Mouse (Mus musculus): ENCODE measurements around the gene Ano2. TPM values are rescaled to one million over a fixed set of nuclear protein-coding genes. Genes with fewer than 3 reads are reported as not detected.

Gene Ano2
- polyA plus RNA-seq, 1 experiment = not detected

DNA sequence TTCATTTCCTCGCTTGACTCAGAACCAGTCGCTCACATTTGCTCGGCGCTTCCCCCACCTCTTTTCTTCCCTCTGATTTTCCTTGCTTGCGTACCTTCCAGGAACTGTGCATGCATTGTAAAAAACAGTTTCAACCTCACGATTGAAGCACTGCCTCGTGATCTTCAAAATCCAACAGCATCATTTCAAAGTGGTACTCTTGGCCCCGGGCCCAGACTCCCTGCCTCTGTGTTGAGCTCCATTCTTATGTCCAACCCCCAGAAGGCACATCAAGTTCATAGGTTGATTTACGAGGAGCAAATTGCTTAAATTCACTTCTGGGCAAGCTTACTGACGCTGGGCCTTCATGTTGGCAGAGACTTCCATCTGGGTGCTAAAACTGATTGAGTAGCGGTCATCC lies 9.6 kb upstream of the Ano2 start:
- Histone ChIP-seq H3K9me3 (replicated peaks; ENCODE audit: control insufficient read depth, insufficient read depth, low read length, poor library complexity, severe bottlenecking) (no peaks in the 10 kb centered on the region), H3K4me1 (ENCODE audit: control insufficient read depth, insufficient read depth, low read length) (no peaks in the 10 kb centered on the region), H3K4me3 (ENCODE audit: low read depth, low read length) (no peak overlapping the region), H3K36me3 (ENCODE audit: control insufficient read depth, insufficient read depth, low read length, poor library complexity, severe bottlenecking) (no peaks in the 10 kb centered on the region), H3K27ac (ENCODE audit: insufficient read depth, low read length) (no peak overlapping the region), H3K27me3 (ENCODE audit: control insufficient read depth, insufficient read depth, low read length, poor library complexity, severe bottlenecking) (no peaks in the 10 kb centered on the region), H3K9ac (ENCODE audit: low read depth, poor library complexity, severe bottlenecking) (no peak overlapping the region)
- TF ChIP-seq POLR2A (IDR thresholded peaks at IDR 0.05; ENCODE audit: insufficient read depth, low read length) (no peak), EP300 (IDR thresholded peaks at IDR 0.05; ENCODE audit: insufficient read depth, low read depth, low read length) (no peak), CTCF (IDR thresholded peaks at IDR 0.05; ENCODE audit: low read depth, low read length) (no peak)

DNA sequence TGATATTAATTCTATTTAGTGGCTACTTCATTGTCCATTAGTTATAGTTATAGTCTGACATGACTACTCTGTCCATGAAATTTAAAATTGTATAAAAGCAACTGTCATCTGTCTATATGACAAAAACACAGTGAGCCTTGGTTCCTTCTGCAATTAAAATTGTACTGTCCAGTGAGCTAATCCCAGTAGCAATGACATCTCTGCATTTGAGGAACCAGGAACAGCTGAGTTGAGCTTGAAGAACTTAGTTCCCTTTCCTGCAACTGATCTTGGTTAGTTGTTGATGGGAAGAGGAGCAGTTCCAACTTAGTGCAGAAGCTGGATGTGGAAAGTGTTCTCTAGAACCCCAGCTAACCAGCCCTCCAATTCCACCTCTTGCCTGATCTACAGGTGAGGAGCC lies 4.8 kb upstream of the Ano2 start:
- Histone ChIP-seq H3K36me3 (ENCODE audit: control insufficient read depth, insufficient read depth, low read length, poor library complexity, severe bottlenecking) (no peaks in the 10 kb centered on the region), H3K9me3 (replicated peaks; ENCODE audit: control insufficient read depth, insufficient read depth, low read length, poor library complexity, severe bottlenecking) (no peaks in the 10 kb centered on the region), H3K27ac (ENCODE audit: insufficient read depth, low read length) (no peak overlapping the region), H3K9ac (ENCODE audit: low read depth, poor library complexity, severe bottlenecking) (no peak overlapping the region), H3K4me1 (ENCODE audit: control insufficient read depth, insufficient read depth, low read length) (no peaks in the 10 kb centered on the region), H3K27me3 (ENCODE audit: control insufficient read depth, insufficient read depth, low read length, poor library complexity, severe bottlenecking) (no peaks in the 10 kb centered on the region), H3K4me3 (ENCODE audit: low read depth, low read length) (no peak overlapping the region)
- TF ChIP-seq CTCF (IDR thresholded peaks at IDR 0.05; ENCODE audit: low read depth, low read length) (no peak), EP300 (IDR thresholded peaks at IDR 0.05; ENCODE audit: insufficient read depth, low read depth, low read length) (no peak), POLR2A (IDR thresholded peaks at IDR 0.05; ENCODE audit: insufficient read depth, low read length) (no peak)

DNA sequence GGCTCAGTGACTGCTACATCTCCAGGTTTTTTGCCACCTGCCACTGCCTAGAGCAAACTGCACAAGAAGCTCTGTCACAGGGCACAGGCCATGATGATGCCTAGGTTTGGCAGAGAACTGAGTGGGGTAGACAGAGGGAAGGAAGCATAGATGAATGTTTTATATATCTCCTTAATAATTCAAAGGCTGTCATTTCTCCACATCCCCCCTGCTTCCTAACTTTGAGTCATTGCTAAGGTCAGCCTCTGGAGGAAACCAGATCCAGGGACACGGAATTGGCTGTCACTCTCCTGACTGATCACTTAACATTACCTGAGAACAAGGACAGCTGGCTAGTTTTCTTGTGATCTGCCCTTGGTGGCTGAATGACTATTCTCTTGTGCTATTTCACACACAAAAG lies 2.2 kb upstream of the Ano2 start:
- H3K27ac ChIP-seq (ENCODE audit: insufficient read depth, low read length) = no peak overlapping the region
- no peaks in the 10 kb centered on the region for H3K9me3 ChIP-seq (replicated peaks; ENCODE audit: control insufficient read depth, insufficient read depth, low read length, poor library complexity, severe bottlenecking)
- H3K4me3 ChIP-seq (ENCODE audit: low read depth, low read length) = no peak overlapping the region
- H3K27me3 ChIP-seq (ENCODE audit: control insufficient read depth, insufficient read depth, low read length, poor library complexity, severe bottlenecking) = no peaks in the 10 kb centered on the region
- H3K4me1 ChIP-seq (ENCODE audit: control insufficient read depth, insufficient read depth, low read length) = no peaks in the 10 kb centered on the region
- TF ChIP-seq POLR2A (IDR thresholded peaks at IDR 0.05; ENCODE audit: insufficient read depth, low read length) = no peak
- no peak for TF ChIP-seq EP300 (IDR thresholded peaks at IDR 0.05; ENCODE audit: insufficient read depth, low read depth, low read length)
- TF ChIP-seq CTCF (IDR thresholded peaks at IDR 0.05; ENCODE audit: low read depth, low read length) = no peak
- H3K36me3 ChIP-seq (ENCODE audit: control insufficient read depth, insufficient read depth, low read length, poor library complexity, severe bottlenecking) = no peaks in the 10 kb centered on the region
- H3K9ac ChIP-seq (ENCODE audit: low read depth, poor library complexity, severe bottlenecking) = no peak overlapping the region

DNA sequence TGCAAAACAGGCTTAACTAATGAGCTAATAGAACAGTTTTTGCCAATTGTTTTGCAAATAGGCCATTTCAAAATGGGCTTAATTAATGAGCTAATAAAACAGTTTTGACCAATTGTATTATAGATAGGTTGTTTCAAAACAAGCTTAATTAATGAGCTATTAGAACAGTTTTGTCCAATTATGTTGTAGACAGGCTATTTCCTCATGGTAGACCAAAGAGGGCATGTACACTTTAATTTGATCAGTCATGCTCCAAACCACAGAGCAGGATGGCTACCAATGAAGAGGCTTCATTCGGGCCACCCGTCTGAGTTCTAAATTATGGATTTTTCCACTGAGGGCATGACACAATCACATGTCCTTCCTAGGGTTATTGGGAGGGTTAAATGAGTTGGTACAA lies 10.9 kb downstream of the Ano2 start:
- H3K9me3 ChIP-seq (replicated peaks; ENCODE audit: control insufficient read depth, insufficient read depth, low read length, poor library complexity, severe bottlenecking) = no peaks in the 10 kb centered on the region
- H3K36me3 ChIP-seq (ENCODE audit: control insufficient read depth, insufficient read depth, low read length, poor library complexity, severe bottlenecking) = no peaks in the 10 kb centered on the region
- TF ChIP-seq EP300 (IDR thresholded peaks at IDR 0.05; ENCODE audit: insufficient read depth, low read depth, low read length) (no peak), POLR2A (IDR thresholded peaks at IDR 0.05; ENCODE audit: insufficient read depth, low read length) (no peak), CTCF (IDR thresholded peaks at IDR 0.05; ENCODE audit: low read depth, low read length) (no peak)
- no peak overlapping the region for H3K4me3 ChIP-seq (ENCODE audit: low read depth, low read length)
- H3K4me1 ChIP-seq (ENCODE audit: control insufficient read depth, insufficient read depth, low read length) = no peaks in the 10 kb centered on the region
- no peak overlapping the region for H3K27ac ChIP-seq (ENCODE audit: insufficient read depth, low read length)
- no peaks in the 10 kb centered on the region; the same call in 1 of the 2 replicates for H3K27me3 ChIP-seq (ENCODE audit: control insufficient read depth, insufficient read depth, low read length, poor library complexity, severe bottlenecking)
- no peak overlapping the region for H3K9ac ChIP-seq (ENCODE audit: low read depth, poor library complexity, severe bottlenecking)

DNA sequence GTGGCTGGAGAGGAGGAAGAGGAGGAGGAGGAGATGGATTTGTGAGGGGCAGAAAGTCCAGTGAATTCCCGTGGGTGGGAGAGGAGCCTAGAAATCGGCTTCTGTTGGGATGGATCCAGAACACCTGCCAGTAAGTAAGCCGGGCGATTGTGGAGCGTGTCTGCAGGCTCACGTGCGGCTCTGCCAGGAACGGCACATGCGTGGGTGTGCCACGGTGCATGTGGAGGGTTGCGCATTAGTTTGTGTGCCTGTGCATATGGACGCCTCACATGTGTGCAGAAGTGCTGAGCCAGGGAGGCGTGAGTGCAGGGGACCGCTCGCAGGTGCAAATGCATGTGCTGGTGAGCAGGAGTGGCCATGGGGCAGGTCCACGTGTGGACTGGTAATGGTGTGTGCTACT lies 21.0 kb downstream of the Ano2 start:
- Histone ChIP-seq H3K4me1 (ENCODE audit: control insufficient read depth, insufficient read depth, low read length) (no peaks in the 10 kb centered on the region), H3K36me3 (ENCODE audit: control insufficient read depth, insufficient read depth, low read length, poor library complexity, severe bottlenecking) (no peaks in the 10 kb centered on the region), H3K9me3 (replicated peaks; ENCODE audit: control insufficient read depth, insufficient read depth, low read length, poor library complexity, severe bottlenecking) (no peaks in the 10 kb centered on the region), H3K27me3 (ENCODE audit: control insufficient read depth, insufficient read depth, low read length, poor library complexity, severe bottlenecking) (no peaks in the 10 kb centered on the region), H3K27ac (ENCODE audit: insufficient read depth, low read length) (no peak overlapping the region), H3K4me3 (ENCODE audit: low read depth, low read length) (no peak overlapping the region), H3K9ac (ENCODE audit: low read depth, poor library complexity, severe bottlenecking) (no peak overlapping the region)
- TF ChIP-seq POLR2A (IDR thresholded peaks at IDR 0.05; ENCODE audit: insufficient read depth, low read length) = no peak
- no peak for TF ChIP-seq CTCF (IDR thresholded peaks at IDR 0.05; ENCODE audit: low read depth, low read length)
- TF ChIP-seq EP300 (IDR thresholded peaks at IDR 0.05; ENCODE audit: insufficient read depth, low read depth, low read length) = no peak

DNA sequence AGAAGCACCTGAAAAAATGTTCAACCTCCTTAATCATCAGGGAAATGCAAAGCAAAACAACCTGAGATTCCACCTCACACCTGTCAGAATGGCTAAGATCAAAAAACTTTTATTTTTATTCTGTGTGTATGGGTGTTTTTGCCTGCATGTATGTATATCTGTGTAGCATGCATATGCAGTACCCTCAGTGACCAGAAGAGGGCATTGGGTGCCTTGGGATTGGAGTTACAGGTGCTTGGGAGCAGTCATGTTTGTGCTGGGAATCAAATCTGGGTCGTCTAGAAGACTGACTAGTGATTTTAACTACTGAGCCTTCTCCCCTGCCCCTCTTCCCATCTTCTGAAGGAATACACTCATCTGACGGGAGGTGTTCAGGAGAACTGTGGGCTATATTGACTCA lies 36.2 kb downstream of the Ano2 start:
- H3K9ac ChIP-seq (ENCODE audit: low read depth, poor library complexity, severe bottlenecking) = no peak overlapping the region
- no peaks in the 10 kb centered on the region; the same call in 1 of the 2 replicates for H3K9me3 ChIP-seq (replicated peaks; ENCODE audit: control insufficient read depth, insufficient read depth, low read length, poor library complexity, severe bottlenecking)
- H3K4me1 ChIP-seq (ENCODE audit: control insufficient read depth, insufficient read depth, low read length) = no peaks in the 10 kb centered on the region
- no peaks in the 10 kb centered on the region for H3K36me3 ChIP-seq (ENCODE audit: control insufficient read depth, insufficient read depth, low read length, poor library complexity, severe bottlenecking)
- no peaks in the 10 kb centered on the region for H3K27me3 ChIP-seq (ENCODE audit: control insufficient read depth, insufficient read depth, low read length, poor library complexity, severe bottlenecking)
- no peak overlapping the region for H3K4me3 ChIP-seq (ENCODE audit: low read depth, low read length)
- no peak overlapping the region for H3K27ac ChIP-seq (ENCODE audit: insufficient read depth, low read length)
- peak; percentile 16 for TF ChIP-seq CTCF (IDR thresholded peaks at IDR 0.05; ENCODE audit: low read depth, low read length)
- TF ChIP-seq EP300 (IDR thresholded peaks at IDR 0.05; ENCODE audit: insufficient read depth, low read depth, low read length) = no peak

All from ES-Bruce4 (cell line).